Mouse (Mus musculus): Measurements from ENCODE around the gene Srsf1.
A peak's percentile ranks its signal among the peaks of the same experiment; 100 is the strongest.

GRCm38 (mm10) chr11:88059141-88059540 lies 12.0 kb downstream of the Srsf1 start:
- TF ChIP-seq CTCF (IDR thresholded peaks at IDR 0.05; ENCODE audit: extremely low read depth, insufficient read length, insufficient replicate concordance, low read depth, low read length) (peak; percentile 44; the same call in 1 of the 2 replicates), POLR2A (IDR thresholded peaks at IDR 0.05; ENCODE audit: low read depth, low read length) (no peak)

All from small intestine, adult 2 months (tissue).